Mouse (Mus musculus) gastrocnemius, adult 2 months (tissue): ENCODE measurements around the gene Rfc5. TPM values are rescaled to one million over a fixed set of nuclear protein-coding genes. Genes with fewer than 3 reads are reported as not detected.
A peak's percentile ranks its signal among the peaks of the same experiment; 100 is the strongest.

ENCODE experiments used
- DNase-seq: peaks from one replicate; pipeline ENCODE4 v3.0.0; 2022
- H3K27ac ChIP-seq: fragments of 200-600 bp; 2 replicates; pipeline ENCODE4 v1.8.1; 2022; ENCODE audit warnings: mild to moderate bottlenecking
- H3K4me3 ChIP-seq: fragments of 200-600 bp; 2 replicates; pipeline ENCODE4 v1.8.1; 2022; ENCODE audit warnings: mild to moderate bottlenecking, moderate library complexity
- CTCF ChIP-seq: fragments of 200-600 bp; IDR thresholded peaks from 2 replicates; pipeline ENCODE4 v1.8.1; 2022; ENCODE audit warnings: antibody characterized with exemption, mild to moderate bottlenecking, moderate library complexity
- intact Hi-C: fragments of 180-260 bp; cut with DNase I; formaldehyde crosslinking; loops from one replicate; pipeline ENCODE4 v1.15.1; 2025
- total RNA-seq, 2 experiments: library from RNA; stranded (reverse); gene quantifications; 2 replicates each; pipeline ENCODE4 v1.2.3; 2021

The Rfc5 gene
- total RNA-seq, 2 experiments from 2014 or later = 0.84 to 1.1 TPM

DNA sequence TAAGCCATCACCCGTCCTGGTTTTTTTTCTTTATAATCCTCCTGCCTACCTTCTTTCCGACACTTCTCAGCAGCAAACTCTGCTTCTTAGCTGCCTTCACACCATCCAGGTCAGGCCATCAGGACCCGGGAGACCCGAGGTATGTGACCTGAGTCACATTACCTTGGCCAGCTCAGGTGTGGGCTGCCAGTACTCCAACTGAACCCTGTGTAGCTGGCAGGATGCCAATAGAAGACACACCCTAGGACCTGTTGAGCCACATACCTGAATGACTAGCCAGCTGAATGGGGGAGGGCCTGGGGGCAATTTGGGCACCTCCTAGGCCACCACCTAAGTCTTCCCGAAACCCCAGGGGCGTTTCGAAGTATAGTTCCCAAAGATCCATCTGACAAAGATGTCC lies 58.4 kb downstream of the Rfc5 start:
- Histone ChIP-seq H3K27ac (no peak overlapping the region), H3K4me3 (no peak overlapping the region)
- intact Hi-C loops = no loop called here
- no peak for TF ChIP-seq CTCF
- peak; percentile 11 for DNase-seq

Other genes starting within 250 kb of the Rfc5 start
- gene Pebp1, start 101.4 kb downstream of the Rfc5 start, total RNA-seq = 100 to 1,000 TPM; 333 to 344 TPM
- 1 to 10 TPM; 5.2 to 5.3 TPM for gene Vsig10, start 70.0 kb downstream of the Rfc5 start, total RNA-seq
- gene Wsb2, start 31.7 kb downstream of the Rfc5 start, total RNA-seq = 10 to 100 TPM; 88.0 to 97.7 TPM
- gene Ksr2, start 25.0 kb upstream of the Rfc5 start, total RNA-seq = under 1 TPM; 0.03 to 0.11 TPM